Mouse (Mus musculus) CH12.LX (cell line): ENCODE data around the gene Ctc1. TPM values are rescaled to one million over a fixed set of nuclear protein-coding genes. Genes with fewer than 3 reads are reported as not detected.

Source experiments
- DNase-seq: peaks from one replicate; pipeline ENCODE4 v3.0.0-alpha.2; 2013; ENCODE audit errors: extremely low read depth
- H3K27ac ChIP-seq: 2 replicates; pipeline ENCODE4 v1.5.1; 2012; ENCODE audit warnings: low read depth, mild to moderate bottlenecking, control low read depth, moderate library complexity; ENCODE audit not compliant: insufficient read depth
- H3K27me3 ChIP-seq: replicated peaks from 2 replicates; pipeline ENCODE3; 2012; ENCODE audit warnings: inconsistent platforms
- H3K36me3 ChIP-seq, 2 experiments: replicated peaks in 1 of 2; 2 replicates each; pipeline versions ENCODE3 to v1.6.1; 2012; ENCODE audit warnings: inconsistent platforms in 1 of 2, low read length in 1 of 2, mild to moderate bottlenecking in 1 of 2, mixed read lengths in 1 of 2, moderate library complexity in 1 of 2; ENCODE audit not compliant: control insufficient read depth in 1 of 2, insufficient read depth in 1 of 2
- H3K4me1 ChIP-seq, 2 experiments: 2 replicates each; pipeline ENCODE4 v1.6.1; 2012; ENCODE audit warnings: inconsistent platforms in 1 of 2, moderate library complexity in 1 of 2; ENCODE audit not compliant: insufficient read depth in 2 of 2, control insufficient read depth in 1 of 2
- H3K4me2 ChIP-seq: 2 replicates; pipeline ENCODE4 v1.6.1; 2012; ENCODE audit warnings: low read depth, mild to moderate bottlenecking, control low read depth; ENCODE audit not compliant: poor library complexity, insufficient read depth, severe bottlenecking
- H3K4me3 ChIP-seq, 3 experiments: fragments of 150-350 bp in 1 of 3; sonication (generic) in 1 of 3; replicated peaks in 1 of 3; 2 replicates each; pipeline versions ENCODE3 to v1.5.1; 2011 to 2012; ENCODE audit warnings: low read depth in 2 of 3, low read length in 2 of 3, mild to moderate bottlenecking in 2 of 3, moderate library complexity in 2 of 3, control low read depth in 1 of 3, improper control_type of control experiment in 1 of 3, inconsistent platforms in 1 of 3, mixed read lengths in 1 of 3; ENCODE audit not compliant: poor library complexity in 1 of 3
- H3K79me2 ChIP-seq: replicated peaks from 2 replicates; pipeline ENCODE4 v1.6.1; 2012; ENCODE audit warnings: mild to moderate bottlenecking, moderate library complexity; ENCODE audit not compliant: control insufficient read depth, poor library complexity, insufficient read depth, severe bottlenecking; ENCODE audit errors: extremely low read depth
- H3K9ac ChIP-seq: 2 replicates; pipeline ENCODE4 v1.6.1; 2012; ENCODE audit warnings: low read depth, mild to moderate bottlenecking, control low read depth, moderate library complexity; ENCODE audit not compliant: insufficient read depth
- H3K9me3 ChIP-seq: replicated peaks from 2 replicates; pipeline ENCODE3; 2012; ENCODE audit warnings: low read length, inconsistent platforms, mixed read lengths
- BHLHE40 ChIP-seq: IDR thresholded peaks from 2 replicates; pipeline ENCODE4 v1.6.1; 2011; ENCODE audit warnings: mild to moderate bottlenecking, low read depth, low read length, improper control_type of control experiment
- CHD1 ChIP-seq: IDR thresholded peaks from 2 replicates; pipeline ENCODE4 v1.6.1; 2012; ENCODE audit warnings: low read depth, low read length, improper control_type of control experiment, inconsistent platforms
- E2F4 ChIP-seq: IDR thresholded peaks from 2 replicates; pipeline ENCODE4 v1.6.1; 2011; ENCODE audit warnings: low read depth, low read length, improper control_type of control experiment; ENCODE audit not compliant: insufficient replicate concordance
- ELF1 ChIP-seq: IDR thresholded peaks from 2 replicates; pipeline ENCODE4 v1.6.1; 2014; ENCODE audit warnings: low read depth, mild to moderate bottlenecking, inconsistent platforms, low read length, improper control_type of control experiment
- EP300 ChIP-seq: IDR thresholded peaks from 2 replicates; pipeline ENCODE4 v1.6.1; 2011; ENCODE audit warnings: low read length, improper control_type of control experiment
- ETS1 ChIP-seq: conservative IDR thresholded peaks from 2 replicates; pipeline ENCODE4 v1.6.1; 2012; ENCODE audit warnings: low read depth, mild to moderate bottlenecking, inconsistent platforms, low read length, improper control_type of control experiment, moderate library complexity
- GABPA ChIP-seq: IDR thresholded peaks from 2 replicates; pipeline ENCODE4 v1.6.1; 2012; ENCODE audit warnings: low read depth, low read length, improper control_type of control experiment, inconsistent platforms; ENCODE audit not compliant: insufficient replicate concordance
- HCFC1 ChIP-seq: IDR thresholded peaks from 2 replicates; pipeline ENCODE4 v1.6.1; 2012; ENCODE audit warnings: low read depth, mild to moderate bottlenecking, inconsistent platforms, low read length, improper control_type of control experiment
- IRF4 ChIP-seq: IDR thresholded peaks from 2 replicates; pipeline ENCODE4 v1.6.1; 2014; ENCODE audit warnings: low read depth, mild to moderate bottlenecking, inconsistent platforms, low read length, improper control_type of control experiment
- JUN ChIP-seq: IDR thresholded peaks from 2 replicates; pipeline ENCODE4 v1.6.1; 2011; ENCODE audit warnings: low read depth, mild to moderate bottlenecking, low read length, improper control_type of control experiment, moderate library complexity; ENCODE audit not compliant: insufficient read depth
- JUND ChIP-seq: conservative IDR thresholded peaks from 2 replicates; pipeline ENCODE4 v1.6.1; 2011; ENCODE audit warnings: low read depth, low read length, improper control_type of control experiment
- KAT2A ChIP-seq: IDR thresholded peaks from 2 replicates; pipeline ENCODE4 v1.6.1; 2012; ENCODE audit warnings: low read length, improper control_type of control experiment, inconsistent platforms; ENCODE audit not compliant: insufficient replicate concordance
- MAFK ChIP-seq: IDR thresholded peaks from 2 replicates; pipeline ENCODE4 v1.6.1; 2011; ENCODE audit warnings: low read length, improper control_type of control experiment; ENCODE audit not compliant: insufficient replicate concordance
- MAX ChIP-seq: IDR thresholded peaks from 2 replicates; pipeline ENCODE4 v1.6.1; 2011; ENCODE audit warnings: low read length, improper control_type of control experiment
- MAZ ChIP-seq: IDR thresholded peaks from 2 replicates; pipeline ENCODE4 v1.6.1; 2012; ENCODE audit warnings: low read depth, mild to moderate bottlenecking, inconsistent platforms, low read length, improper control_type of control experiment, moderate library complexity
- MEF2A ChIP-seq: IDR thresholded peaks from 2 replicates; pipeline ENCODE4 v1.6.1; 2014; ENCODE audit warnings: low read depth, mild to moderate bottlenecking, inconsistent platforms, low read length, improper control_type of control experiment, borderline replicate concordance
- MYC ChIP-seq: IDR thresholded peaks from 2 replicates; pipeline ENCODE4 v1.6.1; 2011; ENCODE audit warnings: low read depth, mild to moderate bottlenecking, improper control_type of control experiment, low read length
- NELFE ChIP-seq: IDR thresholded peaks from 2 replicates; pipeline ENCODE4 v1.6.1; 2011; ENCODE audit warnings: low read depth, low read length, improper control_type of control experiment
- PAX5 ChIP-seq: IDR thresholded peaks from 2 replicates; pipeline ENCODE4 v1.6.1; 2012; ENCODE audit warnings: low read length, inconsistent platforms, mixed read lengths
- POLR2A ChIP-seq: IDR thresholded peaks from 2 replicates; pipeline ENCODE4 v1.6.1; 2011; ENCODE audit warnings: low read depth, mild to moderate bottlenecking, improper control_type of control experiment, low read length
- POLR2AphosphoS2 ChIP-seq: IDR thresholded peaks from 2 replicates; pipeline ENCODE4 v1.6.1; 2011; ENCODE audit warnings: low read depth, low read length, improper control_type of control experiment
- RAD21 ChIP-seq: IDR thresholded peaks from 2 replicates; pipeline ENCODE4 v1.6.1; 2011; ENCODE audit warnings: low read depth, mild to moderate bottlenecking, low read length, improper control_type of control experiment, moderate library complexity
- RCOR1 ChIP-seq: conservative IDR thresholded peaks from 2 replicates; pipeline ENCODE4 v1.6.1; 2012; ENCODE audit warnings: low read depth, mild to moderate bottlenecking, inconsistent platforms, low read length, improper control_type of control experiment
- SMC3 ChIP-seq: IDR thresholded peaks from 2 replicates; pipeline ENCODE4 v1.6.1; 2011; ENCODE audit warnings: low read depth, low read length, improper control_type of control experiment
- TBP ChIP-seq: conservative IDR thresholded peaks from 2 replicates; pipeline ENCODE4 v1.6.1; 2011; ENCODE audit warnings: low read depth, low read length, improper control_type of control experiment
- USF1 ChIP-seq: IDR thresholded peaks from 2 replicates; pipeline ENCODE4 v1.6.1; 2014; ENCODE audit warnings: low read depth, mild to moderate bottlenecking, inconsistent platforms, low read length, improper control_type of control experiment
- USF2 ChIP-seq: conservative IDR thresholded peaks from 2 replicates; pipeline ENCODE4 v1.6.1; 2011; ENCODE audit warnings: low read depth, low read length, improper control_type of control experiment
- ZC3H11A ChIP-seq: IDR thresholded peaks from 2 replicates; pipeline ENCODE4 v1.6.1; 2012; ENCODE audit warnings: low read depth, mild to moderate bottlenecking, inconsistent platforms, low read length, improper control_type of control experiment
- ZKSCAN1 ChIP-seq: IDR thresholded peaks from 2 replicates; pipeline ENCODE4 v1.6.1; 2012; ENCODE audit warnings: low read depth, inconsistent platforms, low read length, improper control_type of control experiment, borderline replicate concordance
- ZMIZ1 ChIP-seq: IDR thresholded peaks from 2 replicates; pipeline ENCODE4 v1.6.1; 2012; ENCODE audit warnings: low read depth, mild to moderate bottlenecking, inconsistent platforms, low read length, improper control_type of control experiment
- ZNF384 ChIP-seq: IDR thresholded peaks from 2 replicates; pipeline ENCODE4 v1.6.1; 2012; ENCODE audit warnings: low read depth, low read length, improper control_type of control experiment, inconsistent platforms
- dilution Hi-C: fragments of 300-500 bp; cut with MboI; formaldehyde crosslinking; loops from 2 replicates; pipeline ENCODE4 v1.14.3; 2020; ENCODE audit warnings: low sequenced_read_pairs; ENCODE audit not compliant: extremely low pct_unique_long_range_greater_than_20kb, extremely low pct_ligation_motif_present
- in situ Hi-C: fragments of 300-500 bp; cut with MboI; formaldehyde crosslinking; loops from 3 replicates; pipeline ENCODE4 v1.14.3; 2019; ENCODE audit warnings: low sequenced_read_pairs, low pct_ligation_motif_present, low pct_unique_long_range_greater_than_20kb, mixed read lengths
- polyA plus RNA-seq: library from polyadenylated mRNA; unstranded; fragments of >175 nt; gene quantifications from 2 replicates; pipeline ENCODE4 v1.2.1, GENCODE M21; 2012; ENCODE audit warnings: low read depth; ENCODE audit not compliant: insufficient read length
- total RNA-seq, 2 experiments: library from RNA; depleted of rRNA; stranded (reverse); fragments of 300-350 nt in 1 of 2; fragments of >200 nt in 1 of 2; gene quantifications; 2 replicates each; pipeline ENCODE4 v1.2.3; 2012 to 2014

Ctc1 gene
- total and polyA plus RNA-seq, 3 experiments, result 20.5 to 69.8 (median 44.8) TPM

DNA sequence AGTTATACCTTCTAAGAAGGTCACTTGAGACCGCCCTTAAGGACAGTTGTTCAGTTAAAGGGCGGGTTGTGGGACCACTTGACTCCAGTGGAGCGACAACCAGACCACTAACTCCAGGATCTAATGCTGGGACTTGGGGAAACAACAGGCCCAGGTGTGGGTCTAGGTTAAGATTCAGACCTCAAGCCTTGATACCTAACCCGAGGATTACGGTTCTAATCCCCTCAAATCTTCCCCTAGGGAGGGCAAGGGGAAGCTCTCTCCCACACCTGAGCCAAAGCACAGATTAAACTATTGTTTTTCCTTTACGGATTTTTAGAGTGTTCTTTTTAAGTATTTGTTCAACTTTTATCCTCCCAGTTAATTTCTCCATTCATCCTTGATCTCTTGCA, 41.7 kb upstream of the Ctc1 start:
- Histone ChIP-seq H3K9ac (no peak overlapping the region), H3K79me2 (no peaks in the 10 kb centered on the region), H3K27me3 (peaks cover 7% of the 10 kb centered on the region), H3K4me3 (peak overlapping the region in 2 of 3 experiments; percentile 41 to 52), H3K27ac (no peak overlapping the region), H3K4me2 (peak overlapping the region; percentile 75), H3K9me3 (no peaks in the 10 kb centered on the region), H3K36me3 (peaks cover 0 to 20% of the 10 kb centered on the region in 2 experiments), H3K4me1 (peaks cover 4 to 24% of the 10 kb centered on the region in 2 experiments)
- DNase-seq, result no peak
- TF ChIP-seq PAX5 (no peak), RAD21 (no peak), JUN (no peak), TBP (no peak), CHD1 (no peak), GABPA (no peak), MEF2A (no peak), USF1 (no peak), ZNF384 (no peak), ETS1 (no peak), MAX (no peak), ZKSCAN1 (no peak), EP300 (no peak), BHLHE40 (no peak), RCOR1 (no peak), MYC (no peak), ZC3H11A (no peak), HCFC1 (no peak)
- dilution Hi-C loops, result no loop called here
- in situ Hi-C loops, result loop anchor here (5.0 kb wide), 1 partner anchor 72 kb away; the partner anchor contains the start of gene Rpl26

DNA sequence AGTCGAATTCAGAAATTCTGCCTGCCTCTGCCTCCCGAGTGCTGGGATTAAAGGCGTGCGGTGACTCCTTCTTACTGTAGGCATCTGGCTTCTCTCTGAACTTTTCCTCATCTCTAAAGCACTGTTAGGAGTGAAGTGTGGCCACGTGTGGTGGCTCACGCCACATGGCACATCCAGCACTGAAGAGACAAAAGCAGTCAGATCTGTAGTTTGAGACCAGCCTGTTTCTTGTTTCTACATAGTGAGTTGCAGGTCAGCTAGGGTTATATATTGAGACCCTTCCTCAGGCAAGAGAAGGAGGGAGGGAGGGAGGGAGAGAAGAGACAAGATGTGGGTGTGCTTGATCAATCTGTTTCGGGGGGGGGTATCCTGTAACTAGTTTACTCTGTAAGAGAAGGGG, 40.6 kb upstream of the Ctc1 start, which contains the start of gene Rangrf:
Rangrf (minus strand) TSS at position 101 of the 400 bp plus-strand sequence.
- Histone ChIP-seq H3K4me3 (no peak within 1 kb of the TSS), H3K9ac (no peak within 1 kb of the TSS), H3K36me3 (peaks cover 0 to 16% of the 10 kb centered on the region in 2 experiments), H3K79me2 (no peaks in the 10 kb centered on the region), H3K27ac (no peak within 1 kb of the TSS), H3K27me3 (peaks cover 7% of the 10 kb centered on the region), H3K9me3 (no peaks in the 10 kb centered on the region), H3K4me1 (peaks cover 4 to 30% of the 10 kb centered on the region in 2 experiments), H3K4me2 (peak within 1 kb of the TSS; percentile 75)
- TF ChIP-seq ZMIZ1 (no peak), USF1 (no peak), MAX (no peak), MAZ (no peak), ZC3H11A (no peak), IRF4 (no peak), KAT2A (no peak), E2F4 (no peak), JUND (no peak), ELF1 (no peak), BHLHE40 (no peak), RAD21 (no peak), MAFK (no peak), POLR2A (no peak), MEF2A (no peak), USF2 (no peak), POLR2AphosphoS2 (no peak), JUN (no peak), SMC3 (no peak), NELFE (no peak)
- no peak for DNase-seq
- in situ Hi-C loops (no loop called here), dilution Hi-C loops (no loop called here)
